Mouse (Mus musculus) central nervous system, embryonic 14 days (tissue): ENCODE measurements around the gene Pak4. TPM values are rescaled to one million over a fixed set of nuclear protein-coding genes. Genes with fewer than 3 reads are reported as not detected.

ENCODE experiments used
- polyA plus RNA-seq: library from polyadenylated mRNA; depleted of rRNA; stranded (reverse); fragments of >200 nt; gene quantifications from 2 replicates; pipeline ENCODE4 v1.2.3, GENCODE M21; 2012; rRNA removed

Pak4 gene
- 20.4 and 22.5 TPM in 2 replicates for polyA plus RNA-seq

GRCm38 (mm10) chr7:28597642-28598446 is at the start of gene Pak4, which contains the start of gene Samd4b:
Pak4 (minus strand) TSS chr7:28598185.
Samd4b (minus strand) TSS chr7:28598144.

DNA sequence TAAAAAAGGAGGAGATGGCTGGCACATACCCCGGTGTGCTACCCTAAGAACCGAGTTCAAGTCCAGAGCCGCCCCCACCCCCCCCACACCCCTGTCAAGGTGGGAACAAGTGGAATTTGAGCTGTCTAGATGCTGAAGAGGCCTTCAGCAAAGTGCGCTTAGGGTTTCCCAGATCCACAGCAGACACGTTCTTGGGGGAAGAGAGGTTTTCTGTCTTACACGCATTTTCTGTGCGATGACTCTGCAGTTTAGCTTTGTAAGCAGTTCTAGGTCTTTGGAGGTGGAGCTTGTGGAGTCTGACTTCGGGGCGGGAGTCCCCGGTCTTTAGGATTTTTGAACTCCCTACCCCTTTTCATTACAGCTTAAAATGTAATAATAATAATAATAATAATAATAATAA is 33.1 kb upstream of the Pak4 start, which contains the start of gene Acp7:
Gene Acp7 (minus strand): TSS at position 260 of the 400 bp plus-strand sequence.

GRCm38 (mm10) chr7:28547154-28547553 is 50.8 kb downstream of the Pak4 start, which contains the start of gene Nccrp1:
Nccrp1 (minus strand) TSS chr7:28547254.

DNA sequence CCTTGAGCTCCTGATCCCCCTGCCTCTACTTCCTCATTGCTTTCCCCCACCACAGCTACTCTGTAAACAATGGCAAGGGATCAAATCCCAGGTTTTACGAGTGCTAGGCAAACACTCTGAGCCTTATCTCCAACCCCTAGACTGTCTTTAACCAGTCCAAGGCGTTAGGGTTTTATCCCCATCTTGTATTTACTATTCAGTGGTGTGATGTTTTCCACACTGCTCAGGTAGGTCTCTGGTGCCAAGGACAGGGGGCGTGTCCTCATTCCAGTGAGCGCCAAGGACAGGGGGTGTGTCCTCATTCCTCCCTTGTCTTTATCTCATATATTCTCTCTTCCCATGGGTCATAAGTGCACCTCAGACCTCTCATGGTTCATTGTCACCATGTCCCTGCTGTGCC is 57.5 kb downstream of the Pak4 start, which contains the start of gene Sycn:
Gene Sycn (plus strand): TSS at position 360 of the 400 bp plus-strand sequence.

DNA sequence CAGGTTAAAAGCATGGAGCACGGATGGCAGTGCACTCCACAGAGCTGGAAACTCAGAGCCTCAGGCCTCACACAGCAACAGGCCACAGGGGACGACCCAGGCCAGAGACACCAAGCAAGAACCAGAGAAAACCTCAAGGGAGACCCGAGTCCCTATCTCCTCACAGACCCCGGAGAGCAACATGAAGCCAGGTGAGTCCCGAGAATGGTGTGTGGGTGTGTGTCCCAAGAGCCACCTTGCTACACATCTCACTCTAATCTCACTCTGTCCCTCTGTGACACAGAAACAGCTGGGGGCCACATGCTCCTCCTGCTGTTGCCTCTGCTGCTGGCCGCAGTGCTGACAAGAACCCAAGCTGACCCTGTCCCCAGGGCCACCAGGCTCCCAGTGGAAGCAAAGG is 75.4 kb downstream of the Pak4 start, which contains the start of gene Ifnl3:
Gene Ifnl3 (plus strand): TSS at position 301 of the 400 bp plus-strand sequence.

DNA sequence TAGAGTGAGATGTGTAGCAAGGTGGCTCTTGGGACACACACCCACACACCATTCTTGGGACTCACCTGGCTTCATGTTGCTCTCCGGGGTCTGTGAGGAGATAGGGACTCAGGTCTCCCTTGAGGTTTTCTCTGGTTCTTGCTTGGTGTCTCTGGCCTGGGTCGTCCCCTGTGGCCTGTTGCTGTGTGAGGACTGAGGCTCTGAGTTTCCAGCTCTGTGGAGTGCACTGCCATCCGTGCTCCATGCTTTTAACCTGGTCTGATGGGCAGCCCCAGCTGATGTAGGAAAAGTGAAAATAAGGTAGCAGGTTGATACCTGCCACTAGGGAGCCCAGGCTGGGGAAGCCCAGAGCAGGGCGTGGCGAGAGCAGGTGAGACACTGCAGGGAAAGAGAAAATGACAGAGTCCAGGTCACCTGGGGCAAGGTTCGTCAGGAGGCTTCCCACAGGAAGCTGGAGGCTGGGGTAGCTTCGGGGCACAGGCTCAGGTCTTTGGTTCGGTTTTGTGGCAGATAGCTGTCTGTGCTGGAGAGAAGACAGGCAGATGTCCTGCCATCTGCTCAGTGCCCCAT is 87.5 kb downstream of the Pak4 start, which contains the start of gene Ifnl2:
Gene Ifnl2 (minus strand): TSS at position 51 of the 570 bp plus-strand sequence.

Other genes starting within 250 kb of the Pak4 start
- 1,327 and 1,353 TPM in 2 replicates for gene Rps16, start 247.5 kb downstream of the Pak4 start, polyA plus RNA-seq
- gene Plekhg2, start 225.6 kb downstream of the Pak4 start, polyA plus RNA-seq = 29.3 and 33.4 TPM in 2 replicates
- 4.3 and 6.1 TPM in 2 replicates for gene Zfp36, start 217.9 kb downstream of the Pak4 start, polyA plus RNA-seq
- gene Med29, start 205.5 kb downstream of the Pak4 start, polyA plus RNA-seq = 46.6 and 46.8 TPM in 2 replicates
- 111 and 114 TPM in 2 replicates for gene Paf1, start 205.2 kb downstream of the Pak4 start, polyA plus RNA-seq
- 5.3 and 6.4 TPM in 2 replicates for gene Gmfg, start 160.7 kb downstream of the Pak4 start, polyA plus RNA-seq
- gene Lrfn1, start 146.2 kb downstream of the Pak4 start, polyA plus RNA-seq = 40.4 and 41.7 TPM in 2 replicates
- gene Ifnl2, start 87.7 kb downstream of the Pak4 start, polyA plus RNA-seq = not detected in 2 replicates
- not detected in 2 replicates for gene Ifnl3, start 75.3 kb downstream of the Pak4 start, polyA plus RNA-seq
- not detected in 2 replicates for gene Sycn, start 57.3 kb downstream of the Pak4 start, polyA plus RNA-seq
- 0.10 and 0.20 TPM in 2 replicates for gene Nccrp1, start 50.9 kb downstream of the Pak4 start, polyA plus RNA-seq
- gene Samd4b, start within 50 bp of the Pak4 start, polyA plus RNA-seq = 66.8 and 66.9 TPM in 2 replicates
- 0.05 and 0.28 TPM in 2 replicates for gene Acp7, start 33.1 kb upstream of the Pak4 start, polyA plus RNA-seq
- 15.2 and 21.5 TPM in 2 replicates for gene Fbxo27, start 94.7 kb upstream of the Pak4 start, polyA plus RNA-seq
- 3.9 and 9.2 TPM in 2 replicates for gene Fbxo17, start 118.6 kb upstream of the Pak4 start, polyA plus RNA-seq
- 76.2 and 79.2 TPM in 2 replicates for gene Mrps12, start 143.6 kb upstream of the Pak4 start, polyA plus RNA-seq
- 24.8 and 27.0 TPM in 2 replicates for gene Sars2, start 143.8 kb upstream of the Pak4 start, polyA plus RNA-seq
- gene Ccer2, start 158.0 kb upstream of the Pak4 start, polyA plus RNA-seq = 0.38 and 1.3 TPM in 2 replicates
- 122 and 125 TPM in 2 replicates for gene Sirt2, start 168.6 kb upstream of the Pak4 start, polyA plus RNA-seq
- 37.7 and 39.0 TPM in 2 replicates for gene Nfkbib, start 169.3 kb upstream of the Pak4 start, polyA plus RNA-seq
- 1.2 and 1.6 TPM in 2 replicates for gene Rinl, start 190.8 kb upstream of the Pak4 start, polyA plus RNA-seq
- gene Hnrnpl, start 210.4 kb upstream of the Pak4 start, polyA plus RNA-seq = 479 and 480 TPM in 2 replicates
- 74.0 and 89.9 TPM in 2 replicates for gene Ech1, start 227.0 kb upstream of the Pak4 start, polyA plus RNA-seq
- 7.4 and 9.6 TPM in 2 replicates for gene Lgals4, start 235.7 kb upstream of the Pak4 start, polyA plus RNA-seq